Mouse (Mus musculus) heart, embryonic 11.5 days (tissue): ENCODE data around the gene 1700020L24Rik. TPM values are rescaled to one million over a fixed set of nuclear protein-coding genes. Genes with fewer than 3 reads are reported as not detected.

ENCODE experiments used
- ATAC-seq: fragments of 200-750 bp; cut with Nextera tagmentation; replicated peaks from 2 replicates; pipeline ENCODE4 v1.8.0; 2017; ENCODE audit warnings: moderate library complexity; ENCODE audit not compliant: insufficient number of reproducible peaks, low FRiP score, low TSS enrichment
- H3K27ac ChIP-seq: fragments of 300-500 bp; sonication (generic); 2 replicates; pipeline ENCODE4 v1.5.1; 2014; ENCODE audit warnings: mild to moderate bottlenecking, low read depth, low read length
- H3K27me3 ChIP-seq: fragments of 300-500 bp; sonication (generic); 2 replicates; pipeline ENCODE4 v1.6.1; 2014; ENCODE audit warnings: mild to moderate bottlenecking, low read length, mixed read lengths; ENCODE audit not compliant: control insufficient read depth, insufficient read depth
- H3K36me3 ChIP-seq: fragments of 300-500 bp; sonication (generic); 2 replicates; pipeline ENCODE4 v1.6.1; 2014; ENCODE audit warnings: mild to moderate bottlenecking, low read length, moderate library complexity, mixed read lengths; ENCODE audit not compliant: control insufficient read depth, insufficient read depth
- H3K4me1 ChIP-seq: fragments of 300-500 bp; sonication (generic); 2 replicates; pipeline ENCODE4 v1.6.1; 2014; ENCODE audit warnings: low read length; ENCODE audit not compliant: control insufficient read depth, insufficient read depth
- H3K4me2 ChIP-seq: fragments of 300-500 bp; sonication (generic); 2 replicates; pipeline ENCODE4 v1.6.1; 2014; ENCODE audit warnings: mild to moderate bottlenecking, moderate library complexity
- H3K4me3 ChIP-seq: fragments of 300-500 bp; sonication (generic); 2 replicates; pipeline ENCODE4 v1.5.1; 2014; ENCODE audit warnings: low read depth, low read length
- H3K9ac ChIP-seq: fragments of 300-500 bp; sonication (generic); 2 replicates; pipeline ENCODE4 v1.6.1; 2014; ENCODE audit warnings: mild to moderate bottlenecking, low read depth, low read length, moderate library complexity
- H3K9me3 ChIP-seq: fragments of 300-500 bp; sonication (generic); replicated peaks from 2 replicates; pipeline ENCODE4 v1.6.1; 2016; ENCODE audit warnings: low read length; ENCODE audit not compliant: control insufficient read depth
- WGBS: fragments of 180-500 bp; shearing (Covaris S2); extraction: QIAGEN DNeasy Blood & Tissue Kit; methylation state at CpG from one replicate; pipeline ENCODE4 v1.1.7; 2014; ENCODE audit not compliant: insufficient replicate concordance; 5-methylcytosine and 5-hydroxymethylcytosine counted together
- polyA plus RNA-seq: library from polyadenylated mRNA; unstranded; fragments of >200 nt; fragmentation: Nextera tagmentation; extraction: Ambion mirVana; gene quantifications from 2 replicates; pipeline ENCODE4 v1.2.1, GENCODE M21; 2014

1700020L24Rik gene
- polyA plus RNA-seq, 1 experiment from 2014 or later, result 2.3 TPM

GRCm38 (mm10) chr11:83468765-83469164 lies 31.3 kb downstream of the 1700020L24Rik start:
- Histone ChIP-seq H3K27me3 (peaks cover 17% of the 10 kb centered on the region), H3K36me3 (no peaks in the 10 kb centered on the region), H3K4me1 (peaks cover 24% of the 10 kb centered on the region), H3K27ac (no peak overlapping the region), H3K9me3 (no peaks in the 10 kb centered on the region), H3K4me3 (no peak overlapping the region), H3K4me2 (no peak overlapping the region), H3K9ac (no peak overlapping the region)
- ATAC-seq, result no peak
- 93% methylated on average over 3 of the region's 3 CpGs for WGBS

- H3K9me3 ChIP-seq, result no peaks in the 10 kb centered on the region
- no peaks in the 10 kb centered on the region for H3K27me3 ChIP-seq
- no peak overlapping the region for H3K27ac ChIP-seq
- H3K4me2 ChIP-seq, result peak overlapping the region; percentile 94
- peaks cover 25% of the 10 kb centered on the region for H3K4me1 ChIP-seq
- ATAC-seq, result no peak
- peak overlapping the region; percentile 90; the same call in 1 of the 2 replicates for H3K9ac ChIP-seq
- peak overlapping the region; percentile 98 for H3K4me3 ChIP-seq
- 0 out of 2 replicates have a peak, but pooled peaks cover 2% of the 10 kb centered on the region for H3K36me3 ChIP-seq
- WGBS, result 75% methylated on average over 2 of the region's 2 CpGs
Observed at GRCm38 (mm10) chr11:83471766-83472165, 34.3 kb downstream of the 1700020L24Rik start.

- under 1% methylated on average over 66 of the region's 66 CpGs for WGBS
- peak within 1 kb of the TSS; percentile 91 for H3K27ac ChIP-seq
- peak within 1 kb of the TSS; percentile 90 for H3K9ac ChIP-seq
- peak; percentile 98 for ATAC-seq
- peak within 1 kb of the TSS; percentile 98 for H3K4me3 ChIP-seq
- no peaks in the 10 kb centered on the region for H3K27me3 ChIP-seq
- no peaks in the 10 kb centered on the region for H3K9me3 ChIP-seq
- H3K4me1 ChIP-seq, result peaks cover 17% of the 10 kb centered on the region
- H3K36me3 ChIP-seq, result 0 out of 2 replicates have a peak, but pooled peaks cover 4% of the 10 kb centered on the region
- H3K4me2 ChIP-seq, result peak within 1 kb of the TSS; percentile 94
Observed at GRCm38 (mm10) chr11:83472324-83473234, 35.1 kb downstream of the 1700020L24Rik start, which contains the start of gene Taf15. TSS of gene Taf15 (plus strand) at chr11:83473086.

GRCm38 (mm10) chr11:83473235-83474016 lies 35.9 kb downstream of the 1700020L24Rik start:
- WGBS, result under 1% methylated on average over 52 of the region's 52 CpGs
- Histone ChIP-seq H3K4me3 (peak overlapping the region; percentile 98), H3K9me3 (no peaks in the 10 kb centered on the region), H3K27me3 (no peaks in the 10 kb centered on the region), H3K4me1 (peaks cover 14% of the 10 kb centered on the region), H3K4me2 (peak overlapping the region; percentile 94), H3K9ac (peak overlapping the region; percentile 90), H3K36me3 (0 out of 2 replicates have a peak, but pooled peaks cover 4% of the 10 kb centered on the region), H3K27ac (peak overlapping the region; percentile 91)
- ATAC-seq, result peak; percentile 75

Other genes with a start within 250 kb of the 1700020L24Rik start
- 1.4 and 1.5 TPM in 2 replicates for gene Slfn3, start 246.3 kb upstream of the 1700020L24Rik start, polyA plus RNA-seq
- gene Slfn14, start 151.0 kb upstream of the 1700020L24Rik start, polyA plus RNA-seq, result 3.1 and 3.9 TPM in 2 replicates
- 51.5 and 66.1 TPM in 2 replicates for gene Ap2b1, start 138.7 kb upstream of the 1700020L24Rik start, polyA plus RNA-seq
- 9.6 and 9.7 TPM in 2 replicates for gene Pex12, start 135.1 kb upstream of the 1700020L24Rik start, polyA plus RNA-seq
- 4.4 and 5.3 TPM in 2 replicates for gene Rasl10b, start 28.5 kb upstream of the 1700020L24Rik start, polyA plus RNA-seq
- gene Gas2l2, start 8.2 kb upstream of the 1700020L24Rik start, polyA plus RNA-seq, result 0.10 and 0.14 TPM in 2 replicates
- gene Mmp28, start 25.4 kb downstream of the 1700020L24Rik start, polyA plus RNA-seq, result 3.3 and 5.6 TPM in 2 replicates
- 6.0 and 15.1 TPM in 2 replicates for gene Taf15, start 35.4 kb downstream of the 1700020L24Rik start, polyA plus RNA-seq
- not detected in 2 replicates for gene Heatr9, start 84.5 kb downstream of the 1700020L24Rik start, polyA plus RNA-seq
- 0.35 TPM in 1 of 2 replicates, not detected in the other for gene Ccl5, start 92.8 kb downstream of the 1700020L24Rik start, polyA plus RNA-seq
- gene Ccl9, start 141.0 kb downstream of the 1700020L24Rik start, polyA plus RNA-seq, result 0.48 and 1.2 TPM in 2 replicates
- gene Ccl6, start 155.4 kb downstream of the 1700020L24Rik start, polyA plus RNA-seq, result 0.65 and 0.97 TPM in 2 replicates
- not detected in 2 replicates for gene Rpl9-ps1, start 207.9 kb downstream of the 1700020L24Rik start, polyA plus RNA-seq
- gene Ccl3, start 211.7 kb downstream of the 1700020L24Rik start, polyA plus RNA-seq, result 1.4 and 1.5 TPM in 2 replicates
- gene Ccl4, start 224.9 kb downstream of the 1700020L24Rik start, polyA plus RNA-seq, result 0.26 TPM in 1 of 2 replicates, not detected in the other